Mouse (Mus musculus): ENCODE measurements around the gene Hoxb1.

Hoxb1 gene

GRCm38 (mm10) chr11:96365441-96366091 is at the start of gene Hoxb1:
Hoxb1 (plus strand) TSS chr11:96365752.
- in situ Hi-C loops (cut with MboI, MseI) = no loop called here

- in situ Hi-C loops (cut with MboI, MseI) = loop anchor here in 1 of 2 experiments (25.0 kb wide), 1 partner anchor 245 kb away; no protein-coding TSS in a partner anchor
These were observed 48.6 kb upstream of the Hoxb1 start for GRCm38 (mm10) chr11:96316696-96317607.

- in situ Hi-C loops (cut with MboI, MseI) = loop anchor here in 1 of 2 experiments (25.0 kb wide), 1 partner anchor 245 kb away; no protein-coding TSS in a partner anchor
These were observed 47.8 kb upstream of the Hoxb1 start, which contains the start of gene Hoxb4 for GRCm38 (mm10) chr11:96317608-96318367. Hoxb4 (plus strand) TSS chr11:96318267.

GRCm38 (mm10) chr11:96318368-96319070 is 47.0 kb upstream of the Hoxb1 start:
- in situ Hi-C loops (cut with MboI, MseI) = loop anchor here in 1 of 2 experiments (25.0 kb wide), 1 partner anchor 244 kb away; no protein-coding TSS in a partner anchor

- in situ Hi-C loops (cut with MboI, MseI) = loop anchor here in 1 of 2 experiments (25.0 kb wide), 1 partner anchor 243 kb away; no protein-coding TSS in a partner anchor
These were observed 46.3 kb upstream of the Hoxb1 start for GRCm38 (mm10) chr11:96319071-96319902.

- in situ Hi-C loops (cut with MboI, MseI) = loop anchor here in 1 of 2 experiments (25.0 kb wide), 1 partner anchor 242 kb away; no protein-coding TSS in a partner anchor
These were observed 45.6 kb upstream of the Hoxb1 start for GRCm38 (mm10) chr11:96319910-96320309.

- in situ Hi-C loops (cut with MboI, MseI) = loop anchor here in 1 of 2 experiments (25.0 kb wide), 1 partner anchor 242 kb away; no protein-coding TSS in a partner anchor
These were observed 44.9 kb upstream of the Hoxb1 start for GRCm38 (mm10) chr11:96320688-96321087.

GRCm38 (mm10) chr11:96321846-96322245 is 43.7 kb upstream of the Hoxb1 start:
- in situ Hi-C loops (cut with MboI, MseI) = loop anchor here in 1 of 2 experiments (25.0 kb wide), 1 partner anchor 240 kb away; no protein-coding TSS in a partner anchor

- in situ Hi-C loops (cut with MboI, MseI) = loop anchor here in 1 of 2 experiments (25.0 kb wide), 1 partner anchor 240 kb away; no protein-coding TSS in a partner anchor
These were observed 42.8 kb upstream of the Hoxb1 start for GRCm38 (mm10) chr11:96322738-96323137.

GRCm38 (mm10) chr11:96323154-96323553 is 42.4 kb upstream of the Hoxb1 start, which contains the start of gene Hoxb3:
Hoxb3 (plus strand) TSS chr11:96323326.
- in situ Hi-C loops (cut with MboI, MseI) = loop anchor here in 1 of 2 experiments (25.0 kb wide), 1 partner anchor 239 kb away; no protein-coding TSS in a partner anchor

- in situ Hi-C loops (cut with MboI, MseI) = loop anchor here in 1 of 2 experiments (25.0 kb wide), 1 partner anchor 238 kb away; no protein-coding TSS in a partner anchor
These were observed 41.4 kb upstream of the Hoxb1 start for GRCm38 (mm10) chr11:96324125-96324524.

GRCm38 (mm10) chr11:96324965-96325364 is 40.6 kb upstream of the Hoxb1 start:
- in situ Hi-C loops (cut with MboI, MseI) = loop anchor here in 1 of 2 experiments (25.0 kb wide), 1 partner anchor 237 kb away; no protein-coding TSS in a partner anchor

GRCm38 (mm10) chr11:96325747-96326212 is 39.8 kb upstream of the Hoxb1 start:
- in situ Hi-C loops (cut with MboI, MseI) = no loop called here

GRCm38 (mm10) chr11:96326705-96327104 is 38.8 kb upstream of the Hoxb1 start:
- in situ Hi-C loops (cut with MboI, MseI) = no loop called here

- in situ Hi-C loops (cut with MboI, MseI) = no loop called here
These were observed 38.4 kb upstream of the Hoxb1 start for GRCm38 (mm10) chr11:96327122-96327521.

- in situ Hi-C loops (cut with MboI, MseI) = no loop called here
These were observed 37.8 kb upstream of the Hoxb1 start for GRCm38 (mm10) chr11:96327750-96328149.

- in situ Hi-C loops (cut with MboI, MseI) = no loop called here
These were observed 36.9 kb upstream of the Hoxb1 start for GRCm38 (mm10) chr11:96328605-96329004.

- in situ Hi-C loops (cut with MboI, MseI) = no loop called here
These were observed 33.4 kb upstream of the Hoxb1 start for GRCm38 (mm10) chr11:96332105-96332504.

GRCm38 (mm10) chr11:96332618-96333032 is 32.9 kb upstream of the Hoxb1 start:
- in situ Hi-C loops (cut with MboI, MseI) = no loop called here

All from T-helper 17 cell (primary cell).